Mouse (Mus musculus) small intestine, adult 2 months (tissue): Measurements from ENCODE around the gene Olfr332.

Experiments used
- CTCF ChIP-seq: fragments of 200-500 bp; IDR thresholded peaks from 2 replicates; pipeline ENCODE4 v1.5.1; 2012; ENCODE audit warnings: low read depth, mild to moderate bottlenecking, control low read depth, inconsistent platforms, low read length, moderate library complexity, mixed read lengths; ENCODE audit not compliant: insufficient replicate concordance, insufficient read length; ENCODE audit errors: extremely low read depth
- POLR2A ChIP-seq: fragments of 200-500 bp; IDR thresholded peaks from 2 replicates; pipeline ENCODE4 v1.6.1; 2012; ENCODE audit warnings: low read depth, mild to moderate bottlenecking, control low read depth, inconsistent platforms, low read length, moderate library complexity

GRCm38 (mm10) chr11:58499290-58499689, 6.9 kb upstream of the Olfr332 start:
- no peak for TF ChIP-seq CTCF
- no peak for TF ChIP-seq POLR2A
